Mouse (Mus musculus) brain, embryonic 14.5 days (tissue): ENCODE results near the gene Alyref.

Experiments
- CTCF ChIP-seq: fragments of 200-500 bp; IDR thresholded peaks from 2 replicates; pipeline ENCODE4 v1.5.1; 2012; ENCODE audit warnings: inconsistent platforms, mild to moderate bottlenecking, moderate library complexity, borderline replicate concordance; ENCODE audit not compliant: insufficient read depth, insufficient read length; ENCODE audit errors: extremely low read depth
- POLR2A ChIP-seq: fragments of 200-500 bp; IDR thresholded peaks from 2 replicates; pipeline ENCODE4 v1.6.1; 2012; ENCODE audit warnings: mild to moderate bottlenecking, inconsistent platforms, borderline replicate concordance; ENCODE audit not compliant: poor library complexity, insufficient read depth, insufficient read length, severe bottlenecking; ENCODE audit errors: extremely low read depth

DNA sequence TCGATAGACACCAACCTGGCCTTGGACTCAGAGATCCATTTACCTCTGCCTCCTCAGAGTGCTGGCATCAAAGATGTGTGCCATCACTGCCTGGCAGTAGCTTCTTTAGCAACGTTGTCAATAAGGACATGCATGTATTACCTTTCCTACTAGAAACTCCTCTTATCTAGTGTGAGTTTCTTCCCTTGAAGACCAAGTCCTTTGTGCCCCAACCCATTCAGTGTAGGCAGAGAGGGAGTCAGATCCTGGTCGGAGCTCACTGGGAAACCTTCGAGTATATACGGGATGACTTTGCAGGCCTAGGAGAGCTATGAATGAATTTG, 23.9 kb downstream of the Alyref start:
- no peak for TF ChIP-seq CTCF
- TF ChIP-seq POLR2A, result no peak
